Comparison of ENCODE assay signal across 24 mouse cellular contexts in the genomic region with DNA sequence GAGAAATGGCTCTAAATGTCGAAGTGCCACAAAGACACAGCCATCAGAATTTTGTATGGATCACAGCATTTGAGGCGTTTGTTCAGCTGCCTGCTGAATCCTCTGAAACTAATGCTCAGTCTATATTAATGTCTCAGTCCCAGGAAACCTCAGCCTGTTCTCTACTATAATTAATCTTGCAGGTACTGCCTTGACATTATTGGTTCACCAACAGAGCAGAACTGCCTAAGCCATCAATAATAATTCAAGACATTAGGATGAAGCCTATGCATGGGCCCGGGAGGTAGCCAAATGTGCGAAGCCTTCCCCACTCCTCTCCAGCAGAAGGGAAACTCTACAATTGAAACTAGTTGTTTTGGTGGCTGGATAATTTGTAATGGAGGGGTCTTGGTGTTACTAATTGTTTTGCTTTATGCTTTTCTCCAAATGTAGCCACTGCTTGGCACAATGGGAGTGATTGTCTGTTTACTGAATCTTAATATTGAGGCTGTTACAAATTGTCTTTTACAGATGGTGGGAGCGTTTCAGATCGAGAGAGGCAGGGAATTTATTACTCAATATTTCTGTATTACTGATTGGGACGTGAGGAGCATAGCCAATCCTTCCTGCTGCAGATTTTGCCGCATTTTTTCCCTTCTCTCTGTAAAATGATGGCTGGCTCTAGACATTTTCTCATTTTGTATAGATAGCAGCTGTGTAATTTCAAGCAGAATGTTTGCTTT.
DNase-seq lines count a peak whose midpoint lies in the region; ATAC-seq lines count a peak whose summit lies in the region.
"Had no signal": no experiment of that assay in that cellular context is flagged by ENCODE, and none has a peak within 500 bp of the region (broad histone marks: within the 10 kb centered on the region; RNA-seq: fewer than 3 reads in every experiment).

No protein-coding gene starts in this region.

- no peak overlapping the region for H3K4me2 ChIP-seq in midbrain, embryonic 11.5 days
- H3K4me2 ChIP-seq in hindbrain, embryonic 14.5 days (replicated peaks) = no peak overlapping the region
- H3K4me2 ChIP-seq in midbrain, embryonic 14.5 days (ENCODE audit: low read length) = no peak overlapping the region
- peak overlapping the region; percentile 24; the same call in 1 of the 2 replicates for H3K4me2 ChIP-seq in neural tube, embryonic 14.5 days (ENCODE audit: low read depth, low read length)
- H3K4me2 ChIP-seq: embryonic facial prominence, embryonic 13.5 days; heart, embryonic 15.5 days; liver, embryonic 11.5 days had no signal

- H3K9ac ChIP-seq in midbrain, embryonic 11.5 days (ENCODE audit: low read length) = no peak overlapping the region
- H3K9ac ChIP-seq in hindbrain, embryonic 14.5 days = 0 out of 2 replicates have a peak overlapping the region, but pooled peaks have one; percentile 13
- H3K9ac ChIP-seq in midbrain, embryonic 14.5 days (replicated peaks; ENCODE audit: low read length) = no peak overlapping the region
- H3K9ac ChIP-seq in neural tube, embryonic 14.5 days (replicated peaks; ENCODE audit: low read depth, low read length) = no peak overlapping the region
- H3K9ac ChIP-seq: embryonic facial prominence, embryonic 13.5 days; heart, embryonic 15.5 days; liver, postnatal 0 days had no signal

- no peak; the same call in 1 of the 2 replicates for ATAC-seq in midbrain, embryonic 11.5 days (ENCODE audit: low FRiP score)
- ATAC-seq in hindbrain, embryonic 14.5 days (ENCODE audit: low FRiP score) = peak; percentile 82
- ATAC-seq in midbrain, embryonic 14.5 days (ENCODE audit: low FRiP score, low TSS enrichment) = 0 out of 2 replicates have a peak, but pooled peaks have one; percentile 46
- peak; percentile 86 for ATAC-seq in neural tube, embryonic 14.5 days (ENCODE audit: low read depth)
- ATAC-seq: liver, postnatal 0 days; lung, postnatal 0 days; Patski had no signal

- H3K36me3 ChIP-seq in midbrain, embryonic 11.5 days (ENCODE audit: control insufficient read depth, insufficient read depth, low read length) = no peaks in the 10 kb centered on the region
- no peaks in the 10 kb centered on the region for H3K36me3 ChIP-seq in midbrain, embryonic 10.5 days
- no peaks in the 10 kb centered on the region for H3K36me3 ChIP-seq in hindbrain, embryonic 14.5 days (replicated peaks; ENCODE audit: control insufficient read depth, insufficient read depth)
- H3K36me3 ChIP-seq in midbrain, embryonic 14.5 days (ENCODE audit: control insufficient read depth, insufficient read depth, low read length) = no peaks in the 10 kb centered on the region
- H3K36me3 ChIP-seq in neural tube, embryonic 14.5 days (ENCODE audit: control insufficient read depth, insufficient read depth, low read length) = no peaks in the 10 kb centered on the region
- H3K36me3 ChIP-seq: embryonic facial prominence, embryonic 13.5 days; G1E; heart, embryonic 15.5 days had no signal

- no peak overlapping the region for H3K4me3 ChIP-seq in midbrain, embryonic 11.5 days (ENCODE audit: low read depth, low read length)
- H3K4me3 ChIP-seq in midbrain, embryonic 10.5 days = no peak overlapping the region
- no peak overlapping the region for H3K4me3 ChIP-seq in hindbrain, embryonic 14.5 days (replicated peaks; ENCODE audit: low read length)
- H3K4me3 ChIP-seq in midbrain, embryonic 14.5 days (replicated peaks; ENCODE audit: low read depth, low read length) = no peak overlapping the region
- no peak overlapping the region for H3K4me3 ChIP-seq in neural tube, embryonic 14.5 days (ENCODE audit: low read depth, low read length)
- H3K4me3 ChIP-seq: embryonic facial prominence, embryonic 13.5 days; heart, embryonic 15.5 days had no signal

- DNase-seq in midbrain, embryonic 11.5 days (ENCODE audit: low spot score, missing footprints) = peak; percentile 57
- DNase-seq in midbrain, embryonic 10.5 days (ENCODE audit: low spot score) = no peak
- peak; percentile 37 for DNase-seq in hindbrain, embryonic 14.5 days (ENCODE audit: low spot score)
- DNase-seq in midbrain, embryonic 14.5 days = peak; percentile 48
- DNase-seq in ovary, postnatal 36 days (ENCODE audit: low spot score) = no peak
- no peak for DNase-seq in layer of hippocampus, adult 8-10 months (ENCODE audit: low spot score in 2 of 2)
- DNase-seq in frontal cortex, postnatal 14 days (ENCODE audit: low spot score in 2 of 2) = no peak
- DNase-seq: B cell, adult 2 months; cerebellum, adult 18-20 months; cerebellum, postnatal 36 days; embryo, embryonic 11 days; heart, postnatal 36 days; kidney, adult 2 months; liver, postnatal 0 days had no signal

- H3K27me3 ChIP-seq in midbrain, embryonic 11.5 days (ENCODE audit: control insufficient read depth, insufficient read depth, low read length) = no peaks in the 10 kb centered on the region
- H3K27me3 ChIP-seq in midbrain, embryonic 10.5 days (ENCODE audit: low read depth, poor library complexity, severe bottlenecking) = no peaks in the 10 kb centered on the region
- no peaks in the 10 kb centered on the region for H3K27me3 ChIP-seq in hindbrain, embryonic 14.5 days (ENCODE audit: control insufficient read depth, insufficient read depth, low read length)
- no peaks in the 10 kb centered on the region for H3K27me3 ChIP-seq in midbrain, embryonic 14.5 days (ENCODE audit: control insufficient read depth, insufficient read depth, low read length)
- H3K27me3 ChIP-seq in neural tube, embryonic 14.5 days (ENCODE audit: control insufficient read depth, insufficient read depth, low read length) = no peaks in the 10 kb centered on the region
- H3K27me3 ChIP-seq: CH12.LX; embryonic facial prominence, embryonic 13.5 days; heart, embryonic 15.5 days; Patski had no signal

- no peaks in the 10 kb centered on the region for H3K4me1 ChIP-seq in midbrain, embryonic 11.5 days (ENCODE audit: control insufficient read depth, insufficient read depth, low read length)
- no peaks in the 10 kb centered on the region for H3K4me1 ChIP-seq in midbrain, embryonic 10.5 days
- 0 out of 2 replicates have a peak, but pooled peaks cover 8% of the 10 kb centered on the region for H3K4me1 ChIP-seq in hindbrain, embryonic 14.5 days (replicated peaks; ENCODE audit: control insufficient read depth, insufficient read depth, low read length)
- no peaks in the 10 kb centered on the region for H3K4me1 ChIP-seq in midbrain, embryonic 14.5 days (ENCODE audit: control insufficient read depth, insufficient read depth, low read length)
- peaks cover 4% of the 10 kb centered on the region; the same call in 1 of the 2 replicates for H3K4me1 ChIP-seq in neural tube, embryonic 14.5 days (ENCODE audit: control insufficient read depth, insufficient read depth, low read length)
- H3K4me1 ChIP-seq: embryonic facial prominence, embryonic 13.5 days; heart, embryonic 15.5 days had no signal

- no peak overlapping the region for H3K27ac ChIP-seq in midbrain, embryonic 11.5 days (ENCODE audit: low read depth, low read length)
- no peak overlapping the region for H3K27ac ChIP-seq in midbrain, embryonic 10.5 days (replicated peaks)
- peak overlapping the region; percentile 85 for H3K27ac ChIP-seq in hindbrain, embryonic 14.5 days
- peak overlapping the region; percentile 77 for H3K27ac ChIP-seq in midbrain, embryonic 14.5 days (replicated peaks; ENCODE audit: low read depth, low read length)
- H3K27ac ChIP-seq in neural tube, embryonic 14.5 days (ENCODE audit: low read depth, low read length) = peak overlapping the region; percentile 85
- H3K27ac ChIP-seq: embryonic facial prominence, embryonic 13.5 days; heart, embryonic 15.5 days; kidney, postnatal 0 days; stomach, postnatal 0 days had no signal

- no peaks in the 10 kb centered on the region for H3K9me3 ChIP-seq in midbrain, embryonic 11.5 days (ENCODE audit: control insufficient read depth, low read length)
- no peaks in the 10 kb centered on the region for H3K9me3 ChIP-seq in midbrain, embryonic 10.5 days (replicated peaks)
- H3K9me3 ChIP-seq in hindbrain, embryonic 14.5 days (ENCODE audit: control insufficient read depth, low read length) = no peaks in the 10 kb centered on the region
- no peaks in the 10 kb centered on the region for H3K9me3 ChIP-seq in midbrain, embryonic 14.5 days (ENCODE audit: control insufficient read depth, low read length)
- no peaks in the 10 kb centered on the region for H3K9me3 ChIP-seq in neural tube, embryonic 14.5 days (ENCODE audit: control insufficient read depth, low read length)
- H3K9me3 ChIP-seq: G1E; heart, embryonic 15.5 days had no signal

- WGBS in midbrain, embryonic 11.5 days = 82% methylated on average over 8 of the region's 8 CpGs
- 89% methylated on average over 8 of the region's 8 CpGs for WGBS in midbrain, embryonic 10.5 days
- WGBS in hindbrain, embryonic 14.5 days = 47% methylated on average over 8 of the region's 8 CpGs
- WGBS in midbrain, embryonic 14.5 days = 68% methylated on average over 8 of the region's 8 CpGs
- WGBS in neural tube, embryonic 14.5 days = 30% methylated on average over 8 of the region's 8 CpGs

Comparison
In these comparisons a context has a peak if more than half of its experiments do, and no peak if none do; other contexts are left out.
1. DNase-seq: peak in midbrain, embryonic 11.5 days (single experiment), hindbrain, embryonic 14.5 days (single experiment) and midbrain, embryonic 14.5 days (single experiment); none in midbrain, embryonic 10.5 days (single experiment), ovary, postnatal 36 days (single experiment), layer of hippocampus, adult 8-10 months (0 of 2) and frontal cortex, postnatal 14 days (0 of 2).
2. H3K27ac ChIP-seq: peak in hindbrain, embryonic 14.5 days (single experiment), midbrain, embryonic 14.5 days (single experiment) and neural tube, embryonic 14.5 days (single experiment); none in midbrain, embryonic 11.5 days (single experiment) and midbrain, embryonic 10.5 days (single experiment).